In the genomic region with DNA sequence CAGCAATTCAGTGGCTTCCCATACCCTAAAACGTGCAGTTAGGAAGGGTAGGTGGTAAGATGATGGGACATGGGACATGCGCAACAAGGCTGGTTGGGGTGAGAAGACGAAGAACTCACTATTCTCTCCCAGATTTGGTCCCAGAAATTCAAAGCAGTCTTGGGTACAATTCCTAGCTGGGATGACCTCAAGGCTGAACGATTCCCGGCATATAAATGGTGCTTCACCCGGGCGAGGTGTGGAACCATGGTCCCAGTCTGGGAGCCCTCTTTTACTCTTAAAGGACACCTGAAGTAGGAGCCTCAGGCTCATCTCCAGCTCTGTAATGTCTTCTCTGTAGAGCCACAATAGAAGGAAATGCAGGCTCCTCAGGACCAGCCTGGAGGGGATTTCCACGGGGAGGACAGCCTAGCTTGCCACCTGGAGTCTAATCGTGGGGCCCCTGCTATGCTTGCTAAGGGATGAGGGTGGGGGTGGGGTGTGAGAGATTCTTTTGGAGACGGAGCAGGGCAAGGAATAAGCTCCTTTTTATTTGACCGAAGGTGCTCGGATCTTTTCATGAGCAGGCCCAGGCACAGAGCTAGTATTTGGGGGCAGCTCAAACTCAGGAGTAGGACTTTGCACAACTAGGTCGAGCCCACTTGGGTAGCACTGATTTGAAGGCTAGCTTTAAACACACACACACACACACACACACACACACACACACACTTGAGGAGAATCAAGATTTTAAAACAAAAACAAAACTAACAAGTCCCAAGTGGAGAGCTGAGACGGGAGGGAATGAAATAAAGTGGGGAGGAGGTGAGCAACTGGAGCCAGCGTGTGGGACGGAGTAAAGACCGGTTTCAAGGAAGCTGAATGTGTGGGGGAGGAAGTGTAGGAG, we compare ENCODE assay signal across 29 mouse cellular contexts. TPM values are rescaled to one million over a fixed set of nuclear protein-coding genes. Genes with fewer than 3 reads are reported as not detected.
DNase-seq lines count a peak whose midpoint lies in the region; ATAC-seq lines count a peak whose summit lies in the region.
"Had no signal": no experiment of that assay in that cellular context is flagged by ENCODE, and none has a peak within 500 bp of the region (broad histone marks: within the 10 kb centered on the region; RNA-seq: fewer than 3 reads in every experiment).

No protein-coding gene starts in this region.

- 0 out of 2 replicates have a peak overlapping the region, but pooled peaks have one; percentile 7 for H3K4me2 ChIP-seq in kidney, embryonic 15.5 days
- peak overlapping the region; percentile 55 for H3K4me2 ChIP-seq in intestine, embryonic 16.5 days (ENCODE audit: low read depth, low read length)
- H3K4me2 ChIP-seq in stomach, embryonic 15.5 days, result no peak overlapping the region
- H3K4me2 ChIP-seq: embryonic facial prominence, embryonic 15.5 days; heart, embryonic 13.5 days; lung, embryonic 15.5 days; midbrain, embryonic 12.5 days; neural tube, embryonic 12.5 days had no signal

- peaks cover 23% of the 10 kb centered on the region for H3K4me1 ChIP-seq in kidney, embryonic 15.5 days
- H3K4me1 ChIP-seq in intestine, embryonic 16.5 days (ENCODE audit: control insufficient read depth, insufficient read depth, low read length), result peaks cover 10% of the 10 kb centered on the region
- peaks cover 4% of the 10 kb centered on the region; the same call in 1 of the 2 replicates for H3K4me1 ChIP-seq in stomach, embryonic 15.5 days
- H3K4me1 ChIP-seq: lung, embryonic 15.5 days had no signal

- no peaks in the 10 kb centered on the region for H3K9me3 ChIP-seq in kidney, embryonic 15.5 days (replicated peaks)
- no peaks in the 10 kb centered on the region for H3K9me3 ChIP-seq in intestine, embryonic 16.5 days (ENCODE audit: control insufficient read depth, low read length)
- H3K9me3 ChIP-seq in stomach, embryonic 15.5 days, result no peaks in the 10 kb centered on the region
- H3K9me3 ChIP-seq: embryonic facial prominence, embryonic 15.5 days; heart, embryonic 13.5 days; lung, embryonic 15.5 days; midbrain, embryonic 12.5 days; neural tube, embryonic 12.5 days had no signal

- H3K27me3 ChIP-seq in kidney, embryonic 15.5 days, result peaks cover 98% of the 10 kb centered on the region
- peaks cover 41% of the 10 kb centered on the region for H3K27me3 ChIP-seq in intestine, embryonic 16.5 days (replicated peaks; ENCODE audit: control insufficient read depth, insufficient read depth, low read length)
- H3K27me3 ChIP-seq in stomach, embryonic 15.5 days (replicated peaks), result peaks cover 80% of the 10 kb centered on the region

- no peak overlapping the region for H3K27ac ChIP-seq in kidney, embryonic 15.5 days
- peak overlapping the region; percentile 90 for H3K27ac ChIP-seq in intestine, embryonic 16.5 days (ENCODE audit: low read length)
- no peak overlapping the region; the same call in 1 of the 2 replicates for H3K27ac ChIP-seq in stomach, embryonic 15.5 days
- H3K27ac ChIP-seq: embryonic facial prominence, embryonic 15.5 days; heart, embryonic 13.5 days; liver, embryonic 14.5 days; lung, embryonic 15.5 days; macrophage; midbrain, embryonic 12.5 days; neural tube, embryonic 12.5 days had no signal

- H3K9ac ChIP-seq in kidney, embryonic 15.5 days, result no peak overlapping the region
- H3K9ac ChIP-seq in intestine, embryonic 16.5 days (ENCODE audit: low read depth, low read length), result peak overlapping the region; percentile 76
- H3K9ac ChIP-seq in stomach, embryonic 15.5 days, result no peak overlapping the region
- H3K9ac ChIP-seq: embryonic facial prominence, embryonic 15.5 days; heart, embryonic 13.5 days; liver, embryonic 14.5 days; lung, embryonic 15.5 days; midbrain, embryonic 12.5 days; neural tube, embryonic 12.5 days had no signal

- no peak overlapping the region for H3K4me3 ChIP-seq in kidney, embryonic 15.5 days (replicated peaks)
- peak overlapping the region; percentile 50 for H3K4me3 ChIP-seq in intestine, embryonic 16.5 days (ENCODE audit: low read length)
- H3K4me3 ChIP-seq in stomach, embryonic 15.5 days (replicated peaks), result peak overlapping the region; percentile 31; the same call in 1 of the 2 replicates
- H3K4me3 ChIP-seq: heart, embryonic 13.5 days; lung, embryonic 15.5 days; midbrain, embryonic 12.5 days; neural tube, embryonic 12.5 days had no signal

- H3K36me3 ChIP-seq in kidney, embryonic 15.5 days, result no peaks in the 10 kb centered on the region
- H3K36me3 ChIP-seq in intestine, embryonic 16.5 days (ENCODE audit: control insufficient read depth, insufficient read depth, low read length), result no peaks in the 10 kb centered on the region
- no peaks in the 10 kb centered on the region for H3K36me3 ChIP-seq in stomach, embryonic 15.5 days
- H3K36me3 ChIP-seq: embryonic facial prominence, embryonic 15.5 days; heart, embryonic 13.5 days; lung, embryonic 15.5 days; midbrain, embryonic 12.5 days; neural tube, embryonic 12.5 days had no signal

- DNase-seq in kidney, adult 8-10 months, result no peak
- peak; percentile 11 for DNase-seq in retina, postnatal 1 day
- no peak for DNase-seq in retina, embryonic 14.5 days (ENCODE audit: low spot score)
- no peak for DNase-seq in cerebellum, postnatal 36 days
- no peak for DNase-seq in lung, postnatal 25 days (ENCODE audit: low spot score)
- DNase-seq: adrenal gland, adult 8-10 months; cerebellum, adult 11-12 months; cerebellum, postnatal 14 days; gastrocnemius, postnatal 25 days; heart, adult 18-20 months; heart, postnatal 14 days; kidney, adult 18-20 months; kidney, postnatal 10 days; right cerebral cortex, adult 18-20 months; thymus, postnatal 14 days had no signal

- no peak for ATAC-seq in kidney, embryonic 15.5 days (replicated peaks; ENCODE audit: low FRiP score)
- ATAC-seq in intestine, embryonic 16.5 days, result no peak; the same call in 1 of the 2 replicates
- ATAC-seq in stomach, embryonic 15.5 days (ENCODE audit: insufficient read depth, low FRiP score, low read depth), result no peak; the same call in 1 of the 2 replicates
- ATAC-seq: activated CD4-positive, CD25-positive, alpha-beta regulatory T cell, adult 4 months; forebrain, embryonic 16.5 days; hindbrain, embryonic 16.5 days had no signal

- WGBS in kidney, embryonic 15.5 days, result 4% methylated on average over 17 of the region's 17 CpGs
- 10% methylated on average over 17 of the region's 17 CpGs for WGBS in intestine, embryonic 16.5 days
- 9% methylated on average over 17 of the region's 17 CpGs for WGBS in stomach, embryonic 15.5 days

RNA-seq across cellular contexts. Expression of gene Nkx2-3, which starts 6.2 kb away (rescaled TPM):
- 0.26 and 0.48 TPM in 2 replicates for polyA plus RNA-seq in kidney, embryonic 15.5 days (2015; fragmentation: Nextera tagmentation; extraction: Ambion mirVana)
- 61.3 and 64.6 TPM in 2 replicates for polyA plus RNA-seq in intestine, embryonic 16.5 days (2015; fragmentation: Nextera tagmentation; extraction: Ambion mirVana)
- 26.3 and 31.4 TPM in 2 replicates for polyA plus RNA-seq in stomach, embryonic 15.5 days (2015; fragmentation: Nextera tagmentation; extraction: Ambion mirVana)
- polyA plus RNA-seq: activated CD4-positive, CD25-positive, alpha-beta regulatory T cell, adult 4 months; heart, embryonic 13.5 days; hindbrain, embryonic 16.5 days; limb, embryonic 11.5 days; lung, embryonic 15.5 days; macrophage; neural tube, embryonic 12.5 days had no signal

Comparison
In these comparisons a context has a peak if more than half of its experiments do, and no peak if none do; other contexts are left out.
1. RNA of gene Nkx2-3, which starts 6.2 kb away (polyA plus RNA-seq): 61.3 to 64.6 TPM in intestine, embryonic 16.5 days and 26.3 to 31.4 TPM in stomach, embryonic 15.5 days; 0.26 to 0.48 TPM in kidney, embryonic 15.5 days; every median in the first group is over 10 times any median in the second.